Mouse (Mus musculus): ENCODE results near the gene Fam151a.
"Not testable (repeated sequence)": the region's sequence is repeated elsewhere in the genome, so short reads cannot be mapped to it uniquely, and the experiment has no call there.

Fam151a gene

GRCm38 (mm10) chr4:106733636-106734035 is at the start of gene Fam151a:
Fam151a (plus strand) TSS chr4:106733889.
- DNase-seq, result peak; percentile 61 to 80

GRCm38 (mm10) chr4:106688636-106689296 is 44.9 kb upstream of the Fam151a start:
- no peak for DNase-seq

DNA sequence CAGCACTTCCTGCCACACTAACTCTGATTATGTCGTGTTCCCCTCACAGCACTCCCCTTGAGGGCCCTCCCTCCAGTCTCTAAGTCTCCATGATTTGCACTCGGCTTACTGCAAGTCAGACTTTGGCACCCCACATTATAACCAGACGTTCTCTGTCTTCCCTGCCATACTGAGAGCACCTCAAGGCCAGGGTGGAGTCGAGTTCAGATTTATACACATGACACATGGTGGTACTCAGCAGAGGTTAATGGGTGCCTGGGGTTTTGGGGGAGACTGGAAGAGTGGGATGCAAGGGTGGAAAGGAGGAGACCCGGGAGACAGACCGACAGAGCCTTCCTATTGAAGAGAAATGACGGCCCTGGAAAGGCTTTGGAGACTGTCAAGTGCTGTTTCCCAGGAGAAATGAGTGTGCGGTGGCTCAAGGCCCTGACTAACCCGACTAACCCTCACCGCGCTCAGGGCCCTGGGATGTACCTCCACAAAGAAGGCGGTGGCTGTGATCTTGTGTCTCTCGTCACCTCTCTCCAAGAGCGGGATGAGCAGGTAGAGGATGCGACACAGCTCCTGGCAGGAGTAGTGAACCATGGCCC is 39.8 kb upstream of the Fam151a start:
- no peak for DNase-seq

DNA sequence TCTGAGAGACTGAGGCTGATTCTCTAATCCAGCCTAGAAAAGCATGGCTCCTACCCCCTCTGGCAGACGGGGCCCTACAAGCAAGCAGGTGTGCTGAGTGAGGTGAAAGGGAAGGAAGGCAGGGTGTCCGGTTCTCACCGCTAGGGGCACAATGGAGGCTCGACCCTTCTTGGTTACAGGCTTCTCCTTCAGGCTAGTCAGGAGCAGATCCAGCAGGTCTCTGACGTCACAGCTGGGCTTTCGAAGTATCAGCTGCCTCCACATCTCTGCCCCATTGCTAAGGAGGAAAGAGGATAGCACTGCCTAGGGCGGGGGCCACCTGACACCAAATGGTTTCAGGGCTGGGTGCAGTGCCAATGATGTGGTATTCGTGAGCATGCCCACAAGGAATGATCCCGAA is 33.7 kb upstream of the Fam151a start:
- peak; percentile 61 to 70 for DNase-seq

DNA sequence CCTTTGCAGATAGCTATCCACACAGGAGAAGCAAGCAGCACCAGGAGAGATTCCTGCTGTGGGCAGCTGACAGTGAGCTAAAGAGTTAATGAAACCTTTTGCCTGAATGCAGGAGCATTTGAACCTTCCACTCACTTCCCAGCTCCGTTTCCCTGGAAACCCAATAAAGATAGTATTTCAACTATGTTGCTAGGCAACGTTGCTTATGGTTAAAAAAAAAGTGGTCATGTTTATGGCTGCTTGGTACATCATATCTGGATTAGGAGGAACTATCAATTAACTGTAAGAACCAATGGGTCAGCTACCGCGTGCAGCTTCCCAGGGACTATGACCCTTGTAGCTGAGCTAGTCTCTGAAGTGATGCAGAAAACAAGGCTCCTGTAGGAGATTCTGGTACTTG is 32.9 kb upstream of the Fam151a start:
- DNase-seq, result no peak

GRCm38 (mm10) chr4:106703956-106704355 is 29.7 kb upstream of the Fam151a start:
- no peak for DNase-seq

DNA sequence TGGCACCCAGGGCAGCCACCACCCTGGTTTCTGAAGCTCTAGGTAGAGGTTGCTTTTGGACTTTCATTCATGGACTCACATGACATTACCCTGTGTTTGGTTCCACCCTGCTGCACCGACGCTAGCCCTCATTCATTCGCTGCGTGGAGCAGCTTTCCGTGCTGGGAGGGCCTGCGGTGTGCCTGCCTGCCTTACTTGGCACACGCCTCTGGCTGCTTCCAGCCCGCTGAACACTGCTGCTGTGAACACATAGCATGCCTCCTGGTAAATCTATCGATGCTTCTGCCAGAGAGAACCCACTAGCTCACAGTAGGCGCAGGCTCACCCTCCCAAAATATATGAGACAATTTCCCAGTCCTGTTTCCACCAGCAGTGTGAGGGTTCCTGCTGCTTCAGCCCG is 29.3 kb upstream of the Fam151a start:
- peak; percentile 42 to 76 for DNase-seq

GRCm38 (mm10) chr4:106705096-106705665 is 28.5 kb upstream of the Fam151a start:
- DNase-seq, result no peak

GRCm38 (mm10) chr4:106707957-106708356 is 25.7 kb upstream of the Fam151a start:
- no peak for DNase-seq

DNA sequence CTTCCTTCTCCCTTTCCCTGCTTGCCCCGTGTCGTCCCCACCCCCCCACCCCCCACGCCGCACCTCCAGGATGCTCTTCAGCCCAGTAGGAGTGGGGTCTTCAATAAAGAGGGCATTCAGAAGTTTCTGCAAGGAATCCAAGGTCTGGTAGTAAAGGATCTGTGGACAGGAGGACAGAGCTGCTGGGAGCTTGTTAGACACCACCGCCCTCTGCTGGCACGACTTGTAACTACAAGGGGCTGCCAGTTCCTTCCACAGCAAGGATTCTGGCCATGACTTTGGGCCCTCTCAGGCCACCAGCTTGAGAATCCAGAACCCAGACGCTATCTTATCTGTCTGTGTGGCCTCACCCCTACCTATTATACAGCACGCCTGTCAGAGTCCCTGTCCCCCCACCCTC is 25.3 kb upstream of the Fam151a start:
- peak; percentile 78 to 87 for DNase-seq

DNA sequence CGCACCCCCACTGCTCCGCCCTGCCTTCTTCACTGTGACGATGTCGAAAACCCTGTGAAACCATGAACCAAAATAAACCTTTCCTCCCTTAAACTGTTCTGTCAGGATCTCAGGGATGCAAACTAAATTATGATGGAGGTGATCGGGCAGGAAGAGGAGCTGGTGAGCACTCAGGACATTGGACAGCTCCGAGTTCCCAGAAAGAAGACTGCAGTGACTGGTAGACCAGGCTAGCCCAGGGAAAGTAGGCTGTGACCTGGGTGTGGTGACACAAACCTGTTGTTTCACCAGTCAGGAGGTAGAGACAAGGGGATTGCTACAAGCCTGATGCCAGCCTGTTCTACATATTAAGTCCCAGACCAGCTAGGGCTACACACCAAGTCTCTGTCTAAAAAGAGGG is 20.1 kb upstream of the Fam151a start:
- DNase-seq, result no peak

- peak in 1 of 2 experiments; percentile 53 for DNase-seq
These were observed 13.1 kb upstream of the Fam151a start for GRCm38 (mm10) chr4:106720631-106721030.

DNA sequence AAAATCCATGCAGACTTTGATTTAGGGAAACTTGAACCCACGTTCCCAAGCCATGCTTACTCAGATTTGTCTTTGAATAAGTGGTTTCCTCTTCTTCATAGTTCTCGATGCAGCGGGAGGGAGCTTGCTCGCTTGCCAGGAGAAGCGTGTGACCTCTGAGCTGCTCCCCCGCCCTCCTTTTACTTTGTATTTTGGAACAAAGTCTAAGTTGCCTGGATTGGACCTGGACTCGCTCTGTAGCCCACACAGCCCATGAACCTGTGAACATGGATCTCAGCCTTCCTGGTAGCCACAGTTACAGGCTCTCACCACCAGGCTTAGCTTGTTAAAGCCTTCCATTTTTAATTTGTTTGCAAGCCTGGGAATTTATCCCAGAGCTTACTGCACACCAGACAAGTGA is 2.9 kb upstream of the Fam151a start, which contains the start of gene Mroh7:
Gene Mroh7, minus strand, starts transcription at position 112 of the 400 bp plus-strand sequence.
- peak; percentile 76 to 88 for DNase-seq

DNA sequence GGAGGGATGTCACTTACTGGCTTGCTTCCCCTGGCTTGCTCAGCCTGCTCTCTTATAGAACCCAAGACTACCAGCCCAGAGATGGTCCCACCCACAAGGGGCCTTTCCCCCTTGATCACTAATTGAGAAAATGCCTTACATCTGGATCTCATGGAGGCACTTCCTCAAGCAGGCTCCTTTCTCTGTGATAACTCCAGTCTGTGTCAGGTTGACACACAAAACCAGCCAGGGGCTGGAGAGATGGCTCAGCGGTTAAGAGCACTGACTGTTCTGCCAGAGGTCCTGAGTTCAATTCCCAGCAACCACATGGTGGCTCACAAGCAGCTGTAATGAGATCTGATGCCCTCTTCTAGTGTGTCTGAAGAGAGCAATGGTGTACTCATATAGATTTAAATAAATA is 3.2 kb downstream of the Fam151a start:
- not testable (repeated sequence) for DNase-seq

DNA sequence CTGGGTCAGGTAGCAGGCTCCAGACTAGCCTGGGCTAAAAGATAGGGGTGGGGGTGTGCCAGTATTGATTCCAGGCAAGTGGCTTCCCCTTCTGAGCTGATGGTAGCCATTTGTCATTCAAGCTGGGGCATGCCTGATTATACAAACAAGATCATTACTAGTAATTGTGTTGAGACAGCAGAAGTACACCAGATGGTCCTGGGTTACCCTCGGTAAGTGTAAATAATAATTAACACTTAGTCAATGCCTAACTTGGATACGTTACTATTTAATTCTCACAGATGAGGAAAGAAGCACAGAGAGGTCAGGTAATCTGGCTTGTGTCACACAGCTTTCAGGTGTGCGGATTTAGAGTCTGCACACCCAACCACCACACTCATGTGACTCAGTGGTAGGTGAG is 4.2 kb downstream of the Fam151a start:
- DNase-seq, result no peak

DNA sequence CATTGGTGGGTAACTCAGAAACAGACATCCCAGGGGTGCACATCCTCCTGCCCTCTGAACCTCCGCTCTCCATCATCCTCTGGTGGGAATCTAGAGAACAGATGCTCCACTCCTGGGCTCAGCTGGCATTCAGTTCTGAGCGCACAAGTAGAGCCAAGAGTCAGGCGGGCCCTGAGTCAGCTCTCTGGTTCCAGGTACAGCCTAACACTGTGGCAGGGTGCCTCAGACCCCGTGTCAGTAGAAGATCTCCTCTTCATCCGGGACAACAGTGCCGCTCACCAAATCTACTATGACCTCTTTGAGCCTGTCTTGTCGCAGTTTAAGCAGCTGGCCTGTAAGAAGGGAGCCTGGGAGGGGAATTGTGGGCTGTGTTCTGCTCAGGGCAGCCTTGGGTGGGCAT is 12.2 kb downstream of the Fam151a start:
- no peak for DNase-seq

DNA sequence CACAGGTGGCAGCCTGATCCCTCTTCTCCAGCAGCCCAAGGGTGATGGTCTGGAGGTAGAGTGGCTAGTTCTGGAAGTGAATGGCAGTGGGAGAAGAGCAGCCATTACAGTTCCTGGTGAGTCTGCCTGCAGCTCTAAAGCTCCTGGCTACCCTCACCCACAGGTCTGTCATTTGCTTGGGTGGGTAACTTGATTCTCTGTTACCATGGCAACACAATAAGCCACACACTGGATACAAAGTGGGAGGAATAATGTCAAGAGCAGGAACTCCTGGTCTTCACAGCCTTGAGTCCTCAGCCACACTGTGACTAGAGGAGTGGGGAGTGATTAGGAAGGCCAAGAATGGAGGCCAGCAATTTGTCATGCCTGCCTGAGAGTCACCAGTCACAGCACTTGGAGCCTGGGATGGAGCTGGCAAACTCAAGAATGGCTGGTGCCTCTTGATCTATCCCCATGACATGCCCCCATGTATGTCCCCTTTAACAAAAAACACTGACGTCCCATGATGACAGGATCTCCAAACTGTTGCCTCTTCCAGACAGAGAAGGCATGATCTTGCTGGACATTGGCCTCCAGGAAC is 13.4 kb downstream of the Fam151a start:
- DNase-seq, result no peak

GRCm38 (mm10) chr4:106749699-106750098 is 16.0 kb downstream of the Fam151a start:
- peak; percentile 48 to 78 for DNase-seq

GRCm38 (mm10) chr4:106751726-106752125 is 18.0 kb downstream of the Fam151a start:
- no peak for DNase-seq

- DNase-seq, result no peak
These were observed 30.5 kb downstream of the Fam151a start for GRCm38 (mm10) chr4:106764166-106764565.

DNA sequence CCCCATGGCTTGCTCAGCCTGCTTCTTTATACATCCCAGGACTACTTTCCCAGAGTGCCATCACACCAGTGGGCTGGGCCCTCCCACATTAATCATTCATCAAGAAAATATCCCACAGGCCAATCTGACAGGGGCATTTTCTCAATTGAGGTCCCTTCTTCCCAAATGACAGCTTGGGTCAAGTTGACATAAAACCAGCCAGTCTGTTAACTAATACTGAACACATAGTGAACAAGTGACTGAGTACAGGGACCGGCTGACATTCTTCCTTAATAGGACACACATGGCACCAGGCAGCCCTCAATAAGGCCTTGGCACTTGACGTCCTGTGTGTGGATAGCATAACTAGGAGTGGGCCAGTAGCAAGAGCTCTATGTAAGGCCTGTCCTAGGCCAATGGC is 35.6 kb downstream of the Fam151a start:
- no peak for DNase-seq

DNA sequence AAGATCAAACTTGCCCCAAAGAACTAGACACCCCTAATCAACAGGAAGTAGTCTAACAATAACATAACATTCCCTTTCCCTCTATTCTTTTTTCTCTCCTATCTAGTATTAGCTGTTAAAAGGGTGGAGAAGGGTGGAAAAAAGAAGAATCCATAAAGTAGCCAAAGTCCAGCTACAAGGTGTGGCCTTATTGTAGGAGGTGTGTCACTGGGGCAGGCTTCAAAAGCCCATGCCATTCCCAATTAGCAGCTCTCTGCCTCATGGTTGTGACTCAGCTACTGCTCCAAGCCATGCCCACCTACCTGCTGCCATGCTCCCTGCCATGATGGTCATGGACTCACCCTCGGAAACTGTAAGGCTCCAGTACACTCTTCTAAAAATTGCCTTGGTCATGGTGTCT is 38.9 kb downstream of the Fam151a start:
- DNase-seq, result no peak

DNA sequence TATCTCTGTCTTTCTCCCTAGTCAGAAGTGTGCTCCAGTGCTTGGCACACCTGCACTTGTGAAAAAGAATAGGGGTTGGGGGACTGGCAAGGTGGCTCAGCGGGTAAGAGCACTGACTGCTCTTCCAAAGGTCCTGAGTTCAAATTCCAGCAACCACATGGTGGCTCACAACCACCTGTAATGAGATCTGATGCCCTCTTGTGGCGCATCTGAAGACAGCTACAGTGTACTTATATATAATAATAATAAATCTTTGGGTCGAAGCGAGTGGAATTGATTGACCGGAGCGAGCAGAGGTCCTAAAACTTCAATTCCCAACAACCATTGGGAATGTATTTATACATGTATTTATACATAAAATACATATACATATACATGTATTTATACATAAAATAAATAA is 42.1 kb downstream of the Fam151a start:
- DNase-seq, result not testable (repeated sequence)

GRCm38 (mm10) chr4:106776998-106777397 is 43.3 kb downstream of the Fam151a start:
- DNase-seq, result no peak

All from kidney, postnatal 25 days (tissue).